9 mouse cellular contexts compared by ENCODE assay signal in the genomic region with DNA sequence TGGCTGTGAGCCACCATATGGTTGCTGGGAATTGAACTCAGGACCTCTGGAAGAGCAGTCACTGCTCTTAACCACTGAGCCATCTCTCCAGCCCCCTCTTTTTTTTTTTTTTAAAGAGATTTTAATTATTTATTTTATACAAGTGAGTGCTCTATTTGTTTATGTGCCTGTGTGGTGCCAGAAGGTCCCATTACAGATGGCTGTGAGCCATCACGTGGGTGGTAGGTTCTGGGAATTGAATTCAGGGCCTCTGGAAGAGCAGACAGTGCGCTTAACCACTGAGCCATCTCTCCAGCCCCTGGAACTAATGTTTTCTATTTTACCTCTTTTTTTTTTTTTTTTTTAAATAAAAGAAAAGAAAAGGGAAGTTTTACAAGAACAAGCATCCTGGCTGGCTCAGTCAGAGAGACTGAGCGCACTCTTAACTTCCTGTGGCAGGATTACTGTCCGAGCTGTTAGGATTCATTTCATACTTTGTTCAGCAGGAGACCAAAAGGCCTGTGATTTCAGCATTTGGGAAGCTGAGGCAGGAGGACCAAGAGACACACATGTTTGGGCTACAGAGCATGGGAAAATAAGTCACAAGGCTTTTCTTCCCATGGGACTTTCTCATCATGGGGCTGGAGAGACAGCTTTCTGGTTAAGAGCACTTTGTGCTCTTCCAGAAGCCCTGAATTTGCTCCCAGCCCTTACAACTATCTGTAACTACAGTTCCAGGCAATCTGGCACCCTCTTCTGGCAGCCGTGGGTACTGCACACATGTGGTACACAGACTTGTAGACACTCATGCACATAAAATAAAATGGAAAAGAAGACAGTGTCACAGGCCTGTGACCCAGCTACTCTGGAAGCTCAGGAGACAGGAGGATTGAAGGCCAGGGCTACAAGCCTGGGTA. TPM values are rescaled to one million over a fixed set of nuclear protein-coding genes. Genes with fewer than 3 reads are reported as not detected.
A peak's percentile ranks its signal among the peaks of the same experiment; 100 is the strongest.
DNase-seq lines count a peak whose midpoint lies in the region; ATAC-seq and TF ChIP-seq lines count a peak whose summit lies in the region.
"Had no signal": no experiment of that assay in that cellular context is flagged by ENCODE, and none has a peak within 500 bp of the region (broad histone marks: within the 10 kb centered on the region; RNA-seq: fewer than 3 reads in every experiment).

No protein-coding gene starts in this region.

- ATAC-seq in hindbrain, postnatal 0 days = no peak
- no peak for ATAC-seq in hindbrain, embryonic 16.5 days

- TF ChIP-seq CTCF in hindbrain, postnatal 0 days (IDR thresholded peaks at IDR 0.05; ENCODE audit: low read depth) = peak; percentile 58
- TF ChIP-seq CTCF in testis, adult 2 months (IDR thresholded peaks at IDR 0.05; ENCODE audit: control insufficient read depth, insufficient read depth, insufficient replicate concordance, low read depth, low read length) = peak; percentile 60; the same call in 1 of the 2 replicates
- TF ChIP-seq CTCF in brain, embryonic 14.5 days (IDR thresholded peaks at IDR 0.05; ENCODE audit: borderline replicate concordance, extremely low read depth, insufficient read depth, insufficient read length) = peak; percentile 44; the same call in 1 of the 2 replicates

- DNase-seq in hindbrain, postnatal 0 days (ENCODE audit: low spot score) = no peak
- DNase-seq in testis, postnatal 10 days (ENCODE audit: low spot score) = no peak
- no peak for DNase-seq in brain, embryonic 14.5 days (ENCODE audit: low read depth)
- no peak for DNase-seq in right cerebral cortex, postnatal 25 days
- DNase-seq in midbrain, embryonic 10.5 days (ENCODE audit: low spot score) = no peak
- DNase-seq: thymus, postnatal 36 days had no signal

- no peaks in the 10 kb centered on the region for H3K9me3 ChIP-seq in hindbrain, postnatal 0 days (ENCODE audit: low read length)
- H3K9me3 ChIP-seq in hindbrain, embryonic 16.5 days (ENCODE audit: control insufficient read depth, low read length) = no peaks in the 10 kb centered on the region
- no peaks in the 10 kb centered on the region; the same call in 1 of the 2 replicates for H3K9me3 ChIP-seq in midbrain, embryonic 10.5 days (replicated peaks)

- H3K4me3 ChIP-seq in hindbrain, postnatal 0 days (ENCODE audit: low read length) = no peak overlapping the region
- H3K4me3 ChIP-seq in hindbrain, embryonic 16.5 days (ENCODE audit: low read length) = no peak overlapping the region
- no peak overlapping the region for H3K4me3 ChIP-seq in testis, adult 2 months (ENCODE audit: control insufficient read depth, low read depth, low read length)
- H3K4me3 ChIP-seq in midbrain, embryonic 10.5 days = no peak overlapping the region
- H3K4me3 ChIP-seq: hindbrain, embryonic 10.5 days had no signal

- H3K4me1 ChIP-seq in hindbrain, postnatal 0 days (ENCODE audit: insufficient read depth, low read length) = no peaks in the 10 kb centered on the region
- no peaks in the 10 kb centered on the region for H3K4me1 ChIP-seq in hindbrain, embryonic 16.5 days (ENCODE audit: control insufficient read depth, insufficient read depth, low read depth, low read length)
- H3K4me1 ChIP-seq in testis, adult 2 months (ENCODE audit: control insufficient read depth, insufficient read depth, low read length) = peaks cover 12% of the 10 kb centered on the region
- H3K4me1 ChIP-seq in midbrain, embryonic 10.5 days = peaks cover 12% of the 10 kb centered on the region

- no peak overlapping the region for H3K4me2 ChIP-seq in hindbrain, postnatal 0 days (ENCODE audit: low read depth, low read length)
- H3K4me2 ChIP-seq in hindbrain, embryonic 16.5 days (ENCODE audit: low read length) = no peak overlapping the region

- TF ChIP-seq POLR2A in testis, adult 2 months (IDR thresholded peaks at IDR 0.05; ENCODE audit: control insufficient read depth, low read depth, low read length) = no peak
- no peak for TF ChIP-seq POLR2A in brain, embryonic 14.5 days (IDR thresholded peaks at IDR 0.05; ENCODE audit: borderline replicate concordance, extremely low read depth, insufficient read depth, insufficient read length, poor library complexity, severe bottlenecking)

- H3K36me3 ChIP-seq in hindbrain, postnatal 0 days (ENCODE audit: insufficient read depth, low read length) = no peaks in the 10 kb centered on the region
- no peaks in the 10 kb centered on the region for H3K36me3 ChIP-seq in hindbrain, embryonic 16.5 days (ENCODE audit: control insufficient read depth, insufficient read depth, low read length)
- H3K36me3 ChIP-seq in testis, adult 2 months (ENCODE audit: control insufficient read depth, insufficient read depth, low read length) = no peaks in the 10 kb centered on the region
- H3K36me3 ChIP-seq in midbrain, embryonic 10.5 days = no peaks in the 10 kb centered on the region
- H3K36me3 ChIP-seq: hindbrain, embryonic 10.5 days had no signal

- no peaks in the 10 kb centered on the region for H3K27me3 ChIP-seq in hindbrain, postnatal 0 days (ENCODE audit: insufficient read depth, low read length)
- no peaks in the 10 kb centered on the region for H3K27me3 ChIP-seq in hindbrain, embryonic 16.5 days (replicated peaks; ENCODE audit: control insufficient read depth, insufficient read depth, low read length)
- H3K27me3 ChIP-seq in testis, adult 2 months (ENCODE audit: control insufficient read depth, insufficient read depth, low read length) = no peaks in the 10 kb centered on the region
- H3K27me3 ChIP-seq in midbrain, embryonic 10.5 days (ENCODE audit: low read depth, poor library complexity, severe bottlenecking) = no peaks in the 10 kb centered on the region; the same call in 1 of the 2 replicates

- 95% methylated on average over 5 of the region's 5 CpGs for WGBS in hindbrain, postnatal 0 days
- 94% methylated on average over 5 of the region's 5 CpGs for WGBS in hindbrain, embryonic 16.5 days
- WGBS in midbrain, embryonic 10.5 days = 91% methylated on average over 5 of the region's 5 CpGs

- no peak overlapping the region for H3K27ac ChIP-seq in hindbrain, postnatal 0 days
- no peak overlapping the region for H3K27ac ChIP-seq in hindbrain, embryonic 16.5 days (ENCODE audit: low read depth, low read length)
- H3K27ac ChIP-seq in testis, adult 2 months (ENCODE audit: control insufficient read depth, insufficient read depth, low read depth, low read length) = no peak overlapping the region
- no peak overlapping the region for H3K27ac ChIP-seq in midbrain, embryonic 10.5 days (replicated peaks)
- H3K27ac ChIP-seq: hindbrain, embryonic 10.5 days had no signal

- H3K9ac ChIP-seq in hindbrain, postnatal 0 days (replicated peaks; ENCODE audit: low read length) = no peak overlapping the region
- no peak overlapping the region for H3K9ac ChIP-seq in hindbrain, embryonic 16.5 days (ENCODE audit: low read depth, low read length)

RNA-seq across cellular contexts. Expression of gene Wbp2, which starts 9.7 kb away (rescaled TPM):
- 146 and 171 TPM in 2 replicates for total RNA-seq in hindbrain, postnatal 0 days (2014; rRNA removed)
- 206 and 234 TPM in 2 replicates for polyA plus RNA-seq in hindbrain, postnatal 0 days (2015; fragmentation: Nextera tagmentation; extraction: Ambion mirVana)
- polyA plus RNA-seq in hindbrain, embryonic 16.5 days (2015; fragmentation: Nextera tagmentation; extraction: Ambion mirVana) = 183 and 225 TPM in 2 replicates
- polyA plus RNA-seq in testis, adult 2 months (2012; rRNA removed) = 253 and 269 TPM in 2 replicates
- polyA plus RNA-seq in brain, embryonic 14.5 days (2012; rRNA removed) = 142 and 148 TPM in 2 replicates
- polyA plus RNA-seq in midbrain, embryonic 10.5 days (2016; fragmentation: Nextera tagmentation; extraction: Ambion mirVana) = 91.8 and 109 TPM in 2 replicates

RNA-seq across cellular contexts. Expression of gene Unc13d, which starts 18.7 kb away (rescaled TPM):
- 0.65 and 1.3 TPM in 2 replicates for total RNA-seq in hindbrain, postnatal 0 days (2014; rRNA removed)
- 0.65 and 0.96 TPM in 2 replicates for polyA plus RNA-seq in hindbrain, postnatal 0 days (2015; fragmentation: Nextera tagmentation; extraction: Ambion mirVana)
- 0.69 and 0.80 TPM in 2 replicates for polyA plus RNA-seq in hindbrain, embryonic 16.5 days (2015; fragmentation: Nextera tagmentation; extraction: Ambion mirVana)
- 3.4 and 3.8 TPM in 2 replicates for polyA plus RNA-seq in testis, adult 2 months (2012; rRNA removed)
- 0.97 and 1.1 TPM in 2 replicates for polyA plus RNA-seq in brain, embryonic 14.5 days (2012; rRNA removed)
- polyA plus RNA-seq in midbrain, embryonic 10.5 days (2016; fragmentation: Nextera tagmentation; extraction: Ambion mirVana) = 2.5 and 3.1 TPM in 2 replicates

RNA-seq across cellular contexts. Expression of gene Trim47, which starts 30.5 kb away (rescaled TPM):
- total RNA-seq in hindbrain, postnatal 0 days (2014; rRNA removed) = 14.2 and 17.0 TPM in 2 replicates
- 9.5 and 10.1 TPM in 2 replicates for polyA plus RNA-seq in hindbrain, postnatal 0 days (2015; fragmentation: Nextera tagmentation; extraction: Ambion mirVana)
- 13.5 and 14.5 TPM in 2 replicates for polyA plus RNA-seq in hindbrain, embryonic 16.5 days (2015; fragmentation: Nextera tagmentation; extraction: Ambion mirVana)
- polyA plus RNA-seq in testis, adult 2 months (2012; rRNA removed) = 6.6 and 8.3 TPM in 2 replicates
- polyA plus RNA-seq in brain, embryonic 14.5 days (2012; rRNA removed) = 4.2 and 5.3 TPM in 2 replicates
- 2.7 TPM in 2 replicates for polyA plus RNA-seq in midbrain, embryonic 10.5 days (2016; fragmentation: Nextera tagmentation; extraction: Ambion mirVana)

RNA-seq across cellular contexts. Expression of gene Trim65, which starts 34.5 kb away (rescaled TPM):
- total RNA-seq in hindbrain, postnatal 0 days (2014; rRNA removed) = 8.2 and 9.6 TPM in 2 replicates
- 2.4 TPM in 2 replicates for polyA plus RNA-seq in hindbrain, postnatal 0 days (2015; fragmentation: Nextera tagmentation; extraction: Ambion mirVana)
- polyA plus RNA-seq in hindbrain, embryonic 16.5 days (2015; fragmentation: Nextera tagmentation; extraction: Ambion mirVana) = 3.0 and 4.2 TPM in 2 replicates
- 0.57 and 0.63 TPM in 2 replicates for polyA plus RNA-seq in testis, adult 2 months (2012; rRNA removed)
- 2.2 and 3.4 TPM in 2 replicates for polyA plus RNA-seq in brain, embryonic 14.5 days (2012; rRNA removed)
- 1.4 and 1.8 TPM in 2 replicates for polyA plus RNA-seq in midbrain, embryonic 10.5 days (2016; fragmentation: Nextera tagmentation; extraction: Ambion mirVana)

RNA-seq across cellular contexts. Expression of gene Mrpl38, which starts 42.2 kb away (rescaled TPM):
- total RNA-seq in hindbrain, postnatal 0 days (2014; rRNA removed) = 83.9 and 94.0 TPM in 2 replicates
- polyA plus RNA-seq in hindbrain, postnatal 0 days (2015; fragmentation: Nextera tagmentation; extraction: Ambion mirVana) = 71.9 and 73.3 TPM in 2 replicates
- polyA plus RNA-seq in hindbrain, embryonic 16.5 days (2015; fragmentation: Nextera tagmentation; extraction: Ambion mirVana) = 84.0 and 86.8 TPM in 2 replicates
- 51.3 and 54.5 TPM in 2 replicates for polyA plus RNA-seq in testis, adult 2 months (2012; rRNA removed)
- 31.8 and 38.6 TPM in 2 replicates for polyA plus RNA-seq in brain, embryonic 14.5 days (2012; rRNA removed)
- polyA plus RNA-seq in midbrain, embryonic 10.5 days (2016; fragmentation: Nextera tagmentation; extraction: Ambion mirVana) = 113 TPM in 2 replicates
